Mouse (Mus musculus) liver, embryonic 15.5 days (tissue): ENCODE data around the gene Pgp. TPM values are rescaled to one million over a fixed set of nuclear protein-coding genes. Genes with fewer than 3 reads are reported as not detected.

Experiments
- ATAC-seq: fragments of 200-750 bp; cut with Nextera tagmentation; 2 replicates; pipeline ENCODE4 v1.8.0; 2017; ENCODE audit warnings: moderate number of reproducible peaks, mild to moderate bottlenecking, moderate library complexity; ENCODE audit not compliant: insufficient read depth
- H3K27ac ChIP-seq: fragments of 300-500 bp; sonication (generic); replicated peaks from 2 replicates; pipeline ENCODE4 v1.5.1; 2015; ENCODE audit warnings: mild to moderate bottlenecking, inconsistent platforms
- H3K27me3 ChIP-seq: fragments of 300-500 bp; sonication (generic); 2 replicates; pipeline ENCODE4 v1.6.1; 2015; ENCODE audit warnings: mild to moderate bottlenecking, inconsistent platforms
- H3K36me3 ChIP-seq: fragments of 300-500 bp; sonication (generic); replicated peaks from 2 replicates; pipeline ENCODE4 v1.6.1; 2015; ENCODE audit warnings: moderate library complexity, mild to moderate bottlenecking, inconsistent platforms
- H3K4me1 ChIP-seq: fragments of 300-500 bp; sonication (generic); replicated peaks from 2 replicates; pipeline ENCODE4 v1.6.1; 2015; ENCODE audit warnings: inconsistent platforms
- H3K4me2 ChIP-seq: fragments of 300-500 bp; sonication (generic); 2 replicates; pipeline ENCODE4 v1.6.1; 2015; ENCODE audit warnings: moderate library complexity, mild to moderate bottlenecking, inconsistent platforms
- H3K4me3 ChIP-seq: fragments of 300-500 bp; sonication (generic); replicated peaks from 2 replicates; pipeline ENCODE4 v1.5.1; 2015; ENCODE audit warnings: mild to moderate bottlenecking, inconsistent platforms
- H3K9ac ChIP-seq: fragments of 300-500 bp; sonication (generic); 2 replicates; pipeline ENCODE4 v1.6.1; 2015; ENCODE audit warnings: moderate library complexity, mild to moderate bottlenecking, inconsistent platforms
- H3K9me3 ChIP-seq: fragments of 300-500 bp; sonication (generic); replicated peaks from 2 replicates; pipeline ENCODE4 v1.6.1; 2016; ENCODE audit warnings: inconsistent platforms
- WGBS: fragments of 180-500 bp; shearing (Covaris S2); methylation state at CpG from one replicate; pipeline ENCODE4 v1.1.7; 2015; ENCODE audit warnings: mixed read lengths; ENCODE audit not compliant: insufficient replicate concordance; 5-methylcytosine and 5-hydroxymethylcytosine counted together
- polyA plus RNA-seq: library from polyadenylated mRNA; unstranded; fragments of >200 nt; fragmentation: Nextera tagmentation; extraction: Ambion mirVana; gene quantifications from 2 replicates; pipeline ENCODE4 v1.2.1, GENCODE M21; 2015

The Pgp gene
- polyA plus RNA-seq, 1 experiment from 2014 or later, result 61.2 TPM

- Histone ChIP-seq H3K36me3 (no peaks in the 10 kb centered on the region), H3K9me3 (no peaks in the 10 kb centered on the region), H3K27ac (no peak overlapping the region), H3K4me2 (peak overlapping the region; percentile 76), H3K4me3 (peak overlapping the region; percentile 51), H3K9ac (no peak overlapping the region), H3K27me3 (peaks cover 82% of the 10 kb centered on the region), H3K4me1 (peaks cover 17% of the 10 kb centered on the region)
- WGBS, result under 1% methylated on average over 81 of the region's 81 CpGs
- no peak for ATAC-seq
Observed at GRCm38 (mm10) chr17:24488662-24489264, 18.6 kb downstream of the Pgp start.

GRCm38 (mm10) chr17:24489265-24490030 is 19.3 kb downstream of the Pgp start:
- Histone ChIP-seq H3K9ac (no peak overlapping the region), H3K4me1 (peaks cover 17% of the 10 kb centered on the region), H3K4me3 (peak overlapping the region; percentile 51), H3K9me3 (no peaks in the 10 kb centered on the region), H3K27me3 (peaks cover 81% of the 10 kb centered on the region), H3K36me3 (no peaks in the 10 kb centered on the region), H3K27ac (no peak overlapping the region), H3K4me2 (peak overlapping the region; percentile 76)
- 21% methylated on average over 19 of the region's 19 CpGs for WGBS
- no peak for ATAC-seq

DNA sequence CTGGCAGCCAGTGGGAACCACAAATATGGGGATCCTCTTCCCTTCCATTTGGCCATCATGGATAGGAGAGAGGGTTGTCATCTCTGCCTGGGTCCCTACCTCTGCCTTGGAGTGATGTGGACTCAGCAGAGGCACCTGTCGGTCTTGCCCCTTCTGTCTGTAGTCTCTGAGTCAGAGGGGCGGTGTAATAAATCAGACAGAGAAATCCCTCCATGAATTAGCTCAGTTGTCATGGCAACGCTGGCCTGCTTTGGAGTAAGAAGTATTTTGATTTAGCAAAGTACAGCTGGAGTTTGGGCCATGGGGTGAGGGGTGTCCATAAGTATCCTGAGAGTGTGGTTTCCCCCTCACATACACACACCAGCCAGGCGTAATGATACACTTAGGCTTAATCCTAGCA is 20.2 kb downstream of the Pgp start:
- H3K4me3 ChIP-seq, result no peak overlapping the region
- no peak for ATAC-seq
- H3K9ac ChIP-seq, result no peak overlapping the region
- no peak overlapping the region for H3K4me2 ChIP-seq
- H3K9me3 ChIP-seq, result no peaks in the 10 kb centered on the region
- H3K36me3 ChIP-seq, result no peaks in the 10 kb centered on the region
- peaks cover 73% of the 10 kb centered on the region for H3K27me3 ChIP-seq
- 55% methylated on average over 4 of the region's 4 CpGs for WGBS
- H3K4me1 ChIP-seq, result peaks cover 14% of the 10 kb centered on the region
- H3K27ac ChIP-seq, result no peak overlapping the region

- Histone ChIP-seq H3K9me3 (no peaks in the 10 kb centered on the region), H3K4me1 (no peaks in the 10 kb centered on the region), H3K27ac (no peak overlapping the region), H3K4me2 (no peak overlapping the region), H3K36me3 (no peaks in the 10 kb centered on the region), H3K4me3 (no peak overlapping the region), H3K9ac (no peak overlapping the region), H3K27me3 (peaks cover 32% of the 10 kb centered on the region)
- 30% methylated on average over 2 of the region's 2 CpGs for WGBS
- no peak for ATAC-seq
Observed at GRCm38 (mm10) chr17:24494627-24495335, 24.6 kb downstream of the Pgp start.

DNA sequence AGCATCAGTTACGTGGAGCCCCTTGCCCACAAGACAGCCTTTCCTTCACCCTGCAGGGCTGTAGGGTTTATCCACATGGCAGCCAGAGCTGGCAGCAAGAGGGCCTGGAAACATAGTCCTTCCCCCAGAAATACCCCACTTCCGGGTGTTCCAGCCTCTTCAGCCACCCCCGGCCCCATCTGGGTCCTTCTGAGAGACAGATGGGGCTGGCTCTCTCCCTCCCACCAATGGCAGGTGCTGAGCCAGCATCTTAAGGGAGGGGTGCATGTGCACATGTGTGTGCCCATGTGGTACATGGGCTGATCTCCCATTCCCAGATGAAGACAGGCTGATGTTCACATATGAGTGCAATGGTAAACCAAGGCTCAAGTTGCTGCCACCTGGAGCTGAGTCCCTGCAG is 25.3 kb downstream of the Pgp start:
- peaks cover 25% of the 10 kb centered on the region for H3K27me3 ChIP-seq
- H3K4me2 ChIP-seq, result no peak overlapping the region
- no peak overlapping the region for H3K9ac ChIP-seq
- H3K4me3 ChIP-seq, result no peak overlapping the region
- ATAC-seq, result no peak
- 58% methylated on average over 3 of the region's 3 CpGs for WGBS
- no peaks in the 10 kb centered on the region for H3K9me3 ChIP-seq
- H3K36me3 ChIP-seq, result no peaks in the 10 kb centered on the region
- H3K27ac ChIP-seq, result no peak overlapping the region
- no peaks in the 10 kb centered on the region for H3K4me1 ChIP-seq

DNA sequence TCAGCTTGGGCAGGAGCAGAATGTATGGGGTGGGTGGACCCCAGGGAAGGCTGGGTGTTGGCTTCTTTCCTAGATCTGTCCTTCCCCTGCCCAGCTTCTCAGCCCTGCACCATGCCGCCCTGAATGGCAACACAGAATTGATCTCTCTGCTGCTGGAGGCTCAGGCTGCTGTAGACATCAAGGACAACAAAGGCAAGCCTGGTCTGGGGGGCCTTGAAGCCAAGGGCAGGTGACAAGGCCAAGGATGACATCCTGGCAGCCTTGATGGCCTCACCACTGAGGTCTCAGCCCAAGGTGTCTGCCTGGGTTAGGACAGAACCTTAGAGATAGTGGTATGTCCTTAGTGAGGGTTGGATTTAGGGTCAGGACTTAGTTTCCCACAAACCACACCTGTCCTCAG is 25.8 kb downstream of the Pgp start:
- Histone ChIP-seq H3K9me3 (no peaks in the 10 kb centered on the region), H3K27me3 (peaks cover 20% of the 10 kb centered on the region), H3K4me1 (no peaks in the 10 kb centered on the region), H3K27ac (no peak overlapping the region), H3K4me3 (no peak overlapping the region), H3K4me2 (no peak overlapping the region), H3K9ac (no peak overlapping the region), H3K36me3 (no peaks in the 10 kb centered on the region)
- no peak for ATAC-seq
- WGBS, result 50% methylated on average over 1 of the region's 1 CpGs

- Histone ChIP-seq H3K9ac (no peak overlapping the region), H3K27me3 (no peaks in the 10 kb centered on the region; the same call in 1 of the 2 replicates), H3K9me3 (no peaks in the 10 kb centered on the region), H3K36me3 (no peaks in the 10 kb centered on the region), H3K4me3 (no peak overlapping the region), H3K4me2 (no peak overlapping the region), H3K27ac (no peak overlapping the region), H3K4me1 (peaks cover 12% of the 10 kb centered on the region)
- WGBS, result 37% methylated on average over 11 of the region's 11 CpGs
- ATAC-seq, result no peak
Observed at GRCm38 (mm10) chr17:24502208-24502607, 32.0 kb downstream of the Pgp start.

DNA sequence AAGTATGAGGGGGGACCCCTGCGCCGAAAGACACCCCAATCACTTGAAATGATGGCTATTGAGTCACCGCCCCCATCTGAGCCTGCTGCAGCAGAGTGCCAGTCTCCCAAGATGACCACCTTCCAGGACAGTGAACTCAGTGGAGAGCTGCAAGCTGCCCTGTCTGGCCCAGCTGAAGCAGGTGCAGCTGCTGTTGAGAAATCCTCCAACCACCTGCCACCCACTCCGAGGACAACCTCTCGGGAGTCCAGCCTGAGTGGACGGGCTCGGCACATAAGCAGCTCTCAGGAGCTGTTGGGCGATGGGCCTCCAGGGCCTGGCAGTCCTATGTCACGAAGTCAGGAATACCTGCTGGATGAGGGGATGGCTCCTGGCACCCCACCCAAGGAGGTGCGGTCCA is 33.9 kb downstream of the Pgp start:
- Histone ChIP-seq H3K27me3 (no peaks in the 10 kb centered on the region; the same call in 1 of the 2 replicates), H3K4me3 (no peak overlapping the region), H3K4me1 (peaks cover 18% of the 10 kb centered on the region), H3K9ac (no peak overlapping the region), H3K9me3 (no peaks in the 10 kb centered on the region), H3K36me3 (peaks cover 15% of the 10 kb centered on the region), H3K27ac (no peak overlapping the region), H3K4me2 (no peak overlapping the region)
- ATAC-seq, result no peak
- 81% methylated on average over 10 of the region's 10 CpGs for WGBS

DNA sequence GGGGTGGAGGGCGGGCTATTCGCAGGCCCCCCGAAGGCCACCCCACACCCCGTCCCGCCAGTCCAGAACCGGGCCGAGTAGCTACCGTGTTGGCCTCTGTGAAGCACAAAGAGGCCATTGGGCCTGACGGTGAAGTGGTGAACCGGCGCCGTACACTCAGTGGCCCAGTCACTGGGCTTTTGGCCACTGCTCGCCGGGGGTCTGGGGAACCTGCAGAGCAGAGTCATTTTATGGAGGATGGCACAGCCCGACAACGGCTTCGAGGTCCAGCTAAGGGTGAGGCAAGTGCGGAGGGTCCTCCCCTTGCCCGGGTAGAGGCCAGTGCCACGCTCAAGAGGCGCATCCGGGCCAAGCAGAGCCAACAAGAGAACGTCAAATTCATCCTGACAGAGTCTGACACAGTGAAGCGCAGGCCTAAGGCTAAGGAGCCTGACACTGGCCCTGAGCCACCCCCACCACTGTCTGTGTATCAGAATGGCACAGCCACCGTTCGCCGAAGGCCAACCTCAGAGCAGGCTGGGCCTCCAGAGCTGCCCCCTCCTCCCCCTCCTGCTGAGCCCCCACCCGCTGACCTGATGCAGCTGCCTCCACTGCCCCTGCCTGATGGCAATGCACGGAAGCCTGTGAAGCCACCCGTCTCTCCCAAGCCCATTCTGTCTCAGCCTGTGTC is 35.2 kb downstream of the Pgp start:
- WGBS, result 83% methylated on average over 30 of the region's 30 CpGs
- H3K36me3 ChIP-seq, result peaks cover 28% of the 10 kb centered on the region
- H3K9ac ChIP-seq, result no peak overlapping the region
- H3K4me2 ChIP-seq, result no peak overlapping the region
- ATAC-seq, result no peak
- H3K9me3 ChIP-seq, result no peaks in the 10 kb centered on the region
- no peaks in the 10 kb centered on the region; the same call in 1 of the 2 replicates for H3K27me3 ChIP-seq
- H3K4me1 ChIP-seq, result peaks cover 18% of the 10 kb centered on the region
- no peak overlapping the region for H3K4me3 ChIP-seq
- no peak overlapping the region for H3K27ac ChIP-seq

GRCm38 (mm10) chr17:24506332-24507070 is 36.3 kb downstream of the Pgp start:
- peaks cover 18% of the 10 kb centered on the region for H3K4me1 ChIP-seq
- H3K36me3 ChIP-seq, result peaks cover 39% of the 10 kb centered on the region
- peak overlapping the region; percentile 9; the same call in 1 of the 2 replicates for H3K4me3 ChIP-seq
- H3K4me2 ChIP-seq, result peak overlapping the region; percentile 52
- ATAC-seq, result no peak
- 36% methylated on average over 36 of the region's 36 CpGs for WGBS
- no peaks in the 10 kb centered on the region for H3K27me3 ChIP-seq
- H3K27ac ChIP-seq, result no peak overlapping the region
- H3K9ac ChIP-seq, result no peak overlapping the region
- H3K9me3 ChIP-seq, result no peaks in the 10 kb centered on the region
